Mouse (Mus musculus): ENCODE data around the gene Idh3b.

GRCm38 (mm10) chr2:130261914-130262313, 22.4 kb downstream of the Idh3b start:
- TF ChIP-seq CTCF (conservative IDR thresholded peaks at IDR 0.05; ENCODE audit: insufficient read depth, insufficient read length, low read depth, low read length) (no peak), POLR2A (IDR thresholded peaks at IDR 0.05; ENCODE audit: low read depth, low read length) (no peak)
